In genomic region chr9:57750901-57751300, GRCm38 (mm10) we compare ENCODE assay signal across 23 mouse cellular contexts. TPM values are rescaled to one million over a fixed set of nuclear protein-coding genes. Genes with fewer than 3 reads are reported as not detected.
DNase-seq lines count a peak whose midpoint lies in the region; ATAC-seq lines count a peak whose summit lies in the region.
"Had no signal": no experiment of that assay in that cellular context is flagged by ENCODE, and none has a peak within 500 bp of the region (broad histone marks: within the 10 kb centered on the region; RNA-seq: fewer than 3 reads in every experiment).

No protein-coding gene starts in this region.

- DNase-seq in thymus, postnatal 4 days: peak; percentile 16
- DNase-seq in thymus, adult 18-20 months: no peak
- peak; percentile 4 for DNase-seq in induced T-regulatory cell, adult 2 months (ENCODE audit: low read depth)
- DNase-seq in urinary bladder, postnatal 10 days (ENCODE audit: low spot score): no peak
- no peak for DNase-seq in urinary bladder, adult 18-20 months (ENCODE audit: low spot score in 2 of 2)
- DNase-seq: adrenal gland, postnatal 10 days; adrenal gland, postnatal 36 days; cerebellum, adult 18-20 months; cerebellum, adult 9-10 months; cerebellum, postnatal 14 days; gastrocnemius, postnatal 14 days; heart, adult 18-20 months; heart, postnatal 14 days; heart, postnatal 4 days had no signal

- peaks cover 88% of the 10 kb centered on the region for H3K4me1 ChIP-seq in megakaryocyte, embryonic 14.5 days
- H3K4me1 ChIP-seq: forebrain, embryonic 10.5 days; forebrain, embryonic 13.5 days had no signal

- peaks cover 100% of the 10 kb centered on the region for H3K36me3 ChIP-seq in megakaryocyte, embryonic 14.5 days (replicated peaks; ENCODE audit: low read length)

- no peak for ATAC-seq in megakaryocyte, adult 5-6 weeks (ENCODE audit: poor library complexity, severe bottlenecking)
- ATAC-seq: CD4-positive, CD25-positive, alpha-beta regulatory T cell, adult 4 months; forebrain, embryonic 13.5 days; forebrain, embryonic 16.5 days; hindbrain, postnatal 0 days; Patski had no signal

- H3K4me3 ChIP-seq in megakaryocyte, embryonic 14.5 days (replicated peaks): peak overlapping the region; percentile 20
- H3K4me3 ChIP-seq: forebrain, embryonic 10.5 days; forebrain, embryonic 13.5 days; heart, embryonic 13.5 days had no signal

- peaks cover 18% of the 10 kb centered on the region for H3K9me3 ChIP-seq in megakaryocyte, embryonic 14.5 days
- H3K9me3 ChIP-seq: forebrain, embryonic 10.5 days; forebrain, embryonic 13.5 days; heart, embryonic 13.5 days had no signal

- no peaks in the 10 kb centered on the region for H3K27me3 ChIP-seq in megakaryocyte, embryonic 14.5 days (replicated peaks)
- H3K27me3 ChIP-seq: forebrain, embryonic 13.5 days; heart, embryonic 13.5 days; Patski had no signal

RNA-seq across cellular contexts. Expression of gene Clk3, which starts 14.8 kb away (rescaled TPM):
- polyA plus RNA-seq in megakaryocyte, embryonic 14.5 days (2012; ENCODE audit: insufficient read depth, low replicate concordance): 68.1 and 100 TPM in 2 replicates
- 55.8 and 59.7 TPM in 2 replicates for total RNA-seq in megakaryocyte, adult 5-6 weeks (2015)
- 60.0 and 91.1 TPM in 2 replicates for total RNA-seq in megakaryocyte, adult 5-6 weeks (2017)

RNA-seq across cellular contexts. Expression of gene Edc3, which starts 42.6 kb away (rescaled TPM):
- 1.1 and 2.8 TPM in 2 replicates for polyA plus RNA-seq in megakaryocyte, embryonic 14.5 days (2012; ENCODE audit: insufficient read depth, low replicate concordance)
- total RNA-seq in megakaryocyte, adult 5-6 weeks (2015): 5.5 and 5.7 TPM in 2 replicates
- total RNA-seq in megakaryocyte, adult 5-6 weeks (2017): 3.7 and 4.9 TPM in 2 replicates

Comparison
In these comparisons a context has a peak if more than half of its experiments do, and no peak if none do; other contexts are left out.
1. DNase-seq: peak in thymus, postnatal 4 days (single experiment) and induced T-regulatory cell, adult 2 months (single experiment); none in thymus, adult 18-20 months (0 of 2), urinary bladder, postnatal 10 days (single experiment) and urinary bladder, adult 18-20 months (0 of 2).